In the genomic region with DNA sequence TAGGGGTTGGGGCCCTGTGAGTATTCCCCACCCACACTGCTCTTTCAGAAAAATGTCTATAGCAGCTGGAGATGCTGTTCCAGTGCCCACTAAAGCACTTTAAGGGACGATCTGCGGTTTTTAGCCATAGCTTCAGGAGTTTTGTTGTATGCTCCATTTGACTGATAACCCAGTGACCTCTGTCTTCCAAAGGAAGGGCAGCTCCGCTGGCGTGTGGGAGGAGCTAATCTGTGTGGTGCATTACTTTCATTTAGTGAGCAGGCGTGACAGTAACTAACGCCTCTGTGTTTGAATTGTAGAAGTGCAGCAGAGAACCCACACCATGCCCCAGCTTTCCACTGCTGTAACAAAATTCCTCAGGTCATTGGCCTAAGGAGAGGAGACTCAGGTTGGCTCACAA, we compare ENCODE assay signal across 18 mouse cellular contexts. TPM values are rescaled to one million over a fixed set of nuclear protein-coding genes. Genes with fewer than 3 reads are reported as not detected.
DNase-seq lines count a peak whose midpoint lies in the region; ATAC-seq and TF ChIP-seq lines count a peak whose summit lies in the region.
"Had no signal": no experiment of that assay in that cellular context is flagged by ENCODE, and none has a peak within 500 bp of the region (broad histone marks: within the 10 kb centered on the region; RNA-seq: fewer than 3 reads in every experiment).

No protein-coding gene starts in this region.

- no peak overlapping the region for H3K4me3 ChIP-seq in cerebellum, adult 2 months (replicated peaks; ENCODE audit: insufficient read depth, low read depth, low read length)
- no peak overlapping the region for H3K4me3 ChIP-seq in layer of hippocampus, adult 2 months
- no peak overlapping the region for H3K4me3 ChIP-seq in kidney, embryonic 16.5 days (ENCODE audit: low read length)
- H3K4me3 ChIP-seq: embryonic facial prominence, embryonic 13.5 days; forebrain, embryonic 12.5 days; heart, embryonic 12.5 days; hindbrain, embryonic 10.5 days; intestine, embryonic 15.5 days had no signal

- H3K9ac ChIP-seq in kidney, embryonic 16.5 days (replicated peaks; ENCODE audit: low read length): no peak overlapping the region
- H3K9ac ChIP-seq: embryonic facial prominence, embryonic 13.5 days; forebrain, embryonic 12.5 days; heart, embryonic 12.5 days; hindbrain, embryonic 14.5 days; intestine, embryonic 15.5 days had no signal

- TF ChIP-seq POLR2A in cerebellum, adult 2 months (IDR thresholded peaks at IDR 0.05; ENCODE audit: borderline replicate concordance, insufficient read depth, low read length): no peak

- no peaks in the 10 kb centered on the region for H3K27me3 ChIP-seq in cerebellum, adult 2 months (ENCODE audit: control insufficient read depth, insufficient read depth, low read length)
- H3K27me3 ChIP-seq in kidney, embryonic 16.5 days (ENCODE audit: insufficient read depth, low read length): 0 out of 2 replicates have a peak, but pooled peaks cover 3% of the 10 kb centered on the region
- H3K27me3 ChIP-seq: embryonic facial prominence, embryonic 13.5 days; forebrain, embryonic 12.5 days; heart, embryonic 12.5 days; intestine, embryonic 15.5 days had no signal

- H3K36me3 ChIP-seq in kidney, embryonic 16.5 days (ENCODE audit: insufficient read depth, low read length): no peaks in the 10 kb centered on the region
- H3K36me3 ChIP-seq: embryonic facial prominence, embryonic 13.5 days; forebrain, embryonic 12.5 days; heart, embryonic 12.5 days; hindbrain, embryonic 10.5 days; intestine, embryonic 15.5 days had no signal

- no peaks in the 10 kb centered on the region for H3K9me3 ChIP-seq in kidney, embryonic 16.5 days (ENCODE audit: low read length)
- H3K9me3 ChIP-seq: embryonic facial prominence, embryonic 13.5 days; forebrain, embryonic 12.5 days; heart, embryonic 12.5 days; hindbrain, embryonic 10.5 days; intestine, embryonic 15.5 days had no signal

- DNase-seq in cerebellum, adult 2 months: peak in 1 of 2 experiments; percentile 15
- no peak for DNase-seq in cerebellum, postnatal 14 days
- DNase-seq in layer of hippocampus, adult 2 months (ENCODE audit: low spot score in 2 of 2): no peak
- DNase-seq in layer of hippocampus, postnatal 10 days (ENCODE audit: low spot score in 2 of 2): no peak
- peak; percentile 13 for DNase-seq in ZHBTc4 (ENCODE audit: low read depth, low spot score)
- DNase-seq in adrenal gland, postnatal 14 days: peak; percentile 28
- no peak for DNase-seq in thymus, postnatal 0 days (ENCODE audit: low spot score)
- DNase-seq: cerebellum, postnatal 10 days; gastrocnemius, postnatal 10 days had no signal

- 0 out of 2 replicates have a peak overlapping the region, but pooled peaks have one; percentile 33 for H3K27ac ChIP-seq in cerebellum, adult 2 months (ENCODE audit: insufficient read depth, low read length)
- peak overlapping the region; percentile 59; the same call in 1 of the 2 replicates for H3K27ac ChIP-seq in layer of hippocampus, adult 2 months
- H3K27ac ChIP-seq in kidney, embryonic 16.5 days (ENCODE audit: low read length): no peak overlapping the region
- H3K27ac ChIP-seq: embryonic facial prominence, embryonic 13.5 days; forebrain, embryonic 12.5 days; hindbrain, embryonic 10.5 days; hindbrain, embryonic 14.5 days; intestine, embryonic 15.5 days had no signal

- H3K4me1 ChIP-seq in cerebellum, adult 2 months (ENCODE audit: control insufficient read depth, insufficient read depth, low read length): peaks cover 43% of the 10 kb centered on the region
- no peaks in the 10 kb centered on the region; the same call in 1 of the 2 replicates for H3K4me1 ChIP-seq in kidney, embryonic 16.5 days (ENCODE audit: insufficient read depth, low read length)
- H3K4me1 ChIP-seq: intestine, embryonic 15.5 days had no signal

- ATAC-seq in kidney, embryonic 16.5 days (ENCODE audit: low FRiP score, low TSS enrichment): no peak
- ATAC-seq: forebrain, embryonic 16.5 days; intestine, embryonic 15.5 days had no signal

- no peak for TF ChIP-seq CTCF in cerebellum, adult 2 months (IDR thresholded peaks at IDR 0.05; ENCODE audit: borderline replicate concordance, insufficient read depth, low read depth, low read length)
- no peak for TF ChIP-seq CTCF in layer of hippocampus, adult 2 months (conservative IDR thresholded peaks at IDR 0.05)

- 88% methylated on average over 6 of the region's 6 CpGs for WGBS in cerebellum, adult 2 months
- 44% methylated on average over 6 of the region's 6 CpGs for WGBS in kidney, embryonic 16.5 days

- no peak overlapping the region for H3K4me2 ChIP-seq in kidney, embryonic 16.5 days (replicated peaks; ENCODE audit: low read depth, low read length)
- H3K4me2 ChIP-seq: embryonic facial prominence, embryonic 13.5 days; forebrain, embryonic 12.5 days; heart, embryonic 12.5 days; hindbrain, embryonic 14.5 days; intestine, embryonic 15.5 days had no signal

RNA-seq across cellular contexts. Expression of a gene that starts 38.6 kb away (rescaled TPM):
- polyA plus RNA-seq in cerebellum, adult 2 months (2012; rRNA removed): 28.4 and 33.8 TPM in 2 replicates
- total RNA-seq in layer of hippocampus, adult 2 months (2021): 10 to 100 TPM; 35.8 to 37.8 TPM
- total RNA-seq in layer of hippocampus, postnatal 10 days (2021): 10 to 100 TPM; 33.4 to 37.8 TPM
- total RNA-seq in adrenal gland, postnatal 14 days (2021): 1.2 and 1.3 TPM in 2 replicates
- 1.6 and 3.2 TPM in 2 replicates for polyA plus RNA-seq in kidney, embryonic 16.5 days (2015; fragmentation: Nextera tagmentation; extraction: Ambion mirVana)
- polyA plus RNA-seq in thymus, postnatal 0 days (2015; fragmentation: Nextera tagmentation; extraction: Ambion mirVana): 0.10 and 0.33 TPM in 2 replicates
- total RNA-seq: common myeloid progenitor, adult 5-6 weeks had no signal

Comparison
In these comparisons a context has a peak if more than half of its experiments do, and no peak if none do; other contexts are left out.
1. DNase-seq: peak in ZHBTc4 (single experiment) and adrenal gland, postnatal 14 days (single experiment); none in cerebellum, postnatal 14 days (0 of 2), layer of hippocampus, adult 2 months (0 of 2), layer of hippocampus, postnatal 10 days (0 of 2) and thymus, postnatal 0 days (single experiment).
2. RNA of a gene that starts 38.6 kb away (total RNA-seq): 35.8 to 37.8 TPM in layer of hippocampus, adult 2 months and 33.4 to 37.8 TPM in layer of hippocampus, postnatal 10 days; 1.2 to 1.3 TPM in adrenal gland, postnatal 14 days; every median in the first group is over 10 times any median in the second.